Mouse (Mus musculus): ENCODE results near the gene Olfr905. TPM values are rescaled to one million over a fixed set of nuclear protein-coding genes. Genes with fewer than 3 reads are reported as not detected.

Olfr905 gene
- total RNA-seq (2023): 0.14 TPM in 1 of 2 replicates, not detected in the other

DNA sequence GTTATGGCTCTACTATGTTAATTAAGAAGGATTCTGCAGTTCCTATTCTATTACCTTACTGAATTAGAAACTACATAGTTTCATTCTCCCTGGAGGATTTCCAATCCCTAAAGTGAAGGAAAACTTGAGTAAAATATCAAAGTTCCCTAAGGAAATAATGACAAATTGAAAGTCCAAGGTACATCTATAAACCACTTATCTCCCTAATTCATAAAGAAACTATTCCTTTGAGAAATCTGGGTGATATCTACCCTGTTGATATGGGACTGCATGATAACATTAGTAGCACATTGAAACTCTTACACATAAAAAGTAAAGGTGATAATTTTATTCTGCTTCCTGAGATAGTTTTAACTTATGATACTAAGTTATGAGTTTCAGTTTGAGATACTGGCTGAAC, at the start of gene Olfr905:
TSS of gene Olfr905 (plus strand) at position 301 of the 400 bp plus-strand sequence.

DNA sequence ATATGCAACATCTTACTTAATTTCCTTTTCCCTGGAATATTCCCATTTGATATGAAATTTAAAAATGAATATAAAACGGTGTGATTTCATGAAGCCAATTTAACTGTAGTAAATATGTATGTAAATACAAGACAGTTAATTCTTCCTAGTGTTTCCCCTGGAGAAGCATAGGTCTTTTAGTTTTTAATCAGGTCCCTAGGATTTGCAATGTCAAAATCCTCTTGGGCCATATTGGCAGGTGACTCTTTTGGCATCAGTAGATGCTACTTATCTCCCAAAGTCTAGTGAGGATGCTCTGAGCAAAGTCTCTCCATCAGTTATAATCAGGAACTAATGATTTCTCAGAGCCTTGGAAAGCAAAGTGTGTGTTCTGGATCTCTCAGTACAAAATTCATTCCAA, 41.8 kb upstream of the Olfr905 start, which contains the start of gene Olfr901:
TSS of gene Olfr901 (plus strand) at position 301 of the 400 bp plus-strand sequence.

DNA sequence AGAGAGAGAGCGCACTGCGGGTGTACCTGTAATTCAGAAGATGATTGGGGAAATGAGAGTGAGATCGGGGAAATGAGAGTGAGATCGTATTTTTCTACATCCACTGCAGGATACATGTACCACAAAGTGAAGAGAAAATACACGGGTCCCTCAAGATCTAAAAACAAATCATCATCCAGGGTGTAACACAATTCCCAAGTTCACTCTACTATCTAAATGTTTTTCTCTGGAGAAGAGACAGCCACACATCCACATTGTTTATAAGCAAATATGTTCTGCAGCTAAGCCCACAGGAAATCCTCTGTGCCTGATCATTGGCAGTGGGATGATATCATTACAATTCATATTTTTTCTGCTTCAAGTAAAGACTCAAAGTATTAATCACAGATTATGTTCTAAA, 23.6 kb upstream of the Olfr905 start, which contains the start of gene Olfr902:
TSS of gene Olfr902 (plus strand) at position 301 of the 400 bp plus-strand sequence.

DNA sequence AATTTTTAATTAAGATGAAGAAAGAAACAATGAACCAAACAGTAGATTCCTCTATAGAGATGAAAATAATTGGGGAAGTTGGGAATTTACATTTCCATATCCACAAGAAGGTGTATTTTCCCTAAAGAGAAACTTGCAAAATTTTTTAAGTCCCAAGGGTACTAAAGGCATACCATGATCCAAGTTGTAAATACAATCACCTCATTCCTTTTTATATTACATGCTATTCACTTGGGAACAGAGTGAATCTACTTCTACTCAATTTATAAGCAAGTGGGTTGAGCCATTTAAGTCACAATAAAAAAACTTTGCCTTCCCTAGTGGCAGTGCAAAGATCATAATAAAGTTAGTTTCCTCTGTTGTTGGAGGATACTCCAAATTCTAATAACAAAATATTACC, 8.1 kb upstream of the Olfr905 start, which contains the start of gene Olfr904:
TSS of gene Olfr904 (plus strand) at position 301 of the 400 bp plus-strand sequence.

DNA sequence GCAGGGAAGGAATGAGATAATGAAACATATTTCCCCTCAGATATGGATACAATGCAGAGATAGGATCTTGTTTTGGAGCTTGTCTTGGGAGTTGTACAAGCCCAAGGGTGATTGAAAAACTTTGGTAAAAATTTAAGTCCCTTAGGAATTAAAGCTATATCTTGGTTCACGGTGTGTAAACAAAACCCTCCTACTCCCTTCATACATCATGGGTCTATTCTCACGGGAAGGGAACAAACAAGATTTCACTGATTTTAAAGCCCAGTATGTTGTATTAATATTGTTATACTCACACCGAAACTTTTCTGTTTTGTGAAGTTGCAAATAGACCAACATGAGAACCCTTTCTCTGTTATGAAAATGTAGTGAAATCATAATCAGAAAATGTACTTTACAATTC, 15.9 kb downstream of the Olfr905 start, which contains the start of gene Olfr906:
TSS of gene Olfr906 (plus strand) at position 301 of the 400 bp plus-strand sequence.

DNA sequence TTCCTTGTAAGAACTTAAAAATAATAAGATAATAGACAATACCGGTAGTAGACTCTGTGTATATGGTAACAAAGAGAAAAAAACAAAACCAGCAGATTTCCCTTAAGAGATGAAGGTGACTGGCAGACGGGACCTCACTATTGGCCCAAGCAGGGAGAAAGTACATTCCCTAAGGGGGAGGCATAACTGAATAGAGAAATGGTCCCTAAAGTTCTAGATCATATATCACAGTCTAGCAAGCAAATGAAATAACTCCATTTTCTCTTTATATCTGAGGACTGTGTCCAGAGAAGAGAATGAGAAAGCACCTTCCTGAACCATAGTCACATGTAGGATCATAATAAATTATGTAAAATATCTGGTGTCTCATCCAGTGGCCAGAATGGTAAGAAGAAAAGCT, 24.6 kb downstream of the Olfr905 start, which contains the start of gene Olfr907:
TSS of gene Olfr907 (plus strand) at position 301 of the 400 bp plus-strand sequence.

DNA sequence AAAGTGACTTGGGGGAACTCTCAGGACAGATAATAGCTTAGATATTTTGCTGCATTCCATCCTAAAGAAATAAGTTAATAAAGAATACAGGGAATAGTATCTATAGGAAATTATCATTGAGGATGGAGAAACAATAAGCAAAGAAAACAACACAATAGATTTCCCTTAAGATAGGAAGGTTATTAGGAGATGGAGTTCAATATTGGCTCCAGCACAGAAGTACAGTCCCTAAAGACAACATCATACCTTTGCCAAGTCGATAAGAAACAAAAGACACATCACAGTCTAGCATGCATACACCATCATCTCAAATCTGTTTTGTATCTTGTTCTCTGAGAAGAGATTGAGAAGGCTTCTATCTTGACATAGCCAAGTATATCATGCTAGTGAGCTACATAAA, 50.4 kb downstream of the Olfr905 start, which contains the start of gene Olfr911-ps1:
TSS of gene Olfr911-ps1 (plus strand) at position 301 of the 400 bp plus-strand sequence.

Other genes with a start within 250 kb of the Olfr905 start
- not detected in 2 replicates for gene Olfr143, start 218.3 kb upstream of the Olfr905 start, total RNA-seq (2023)
- not detected in 2 replicates for gene Olfr895, start 203.3 kb upstream of the Olfr905 start, total RNA-seq (2023)
- not detected in 2 replicates for gene Olfr896-ps1, start 180.0 kb upstream of the Olfr905 start, total RNA-seq (2023)
- gene Olfr25, start 142.0 kb upstream of the Olfr905 start, total RNA-seq (2023): not detected in 2 replicates
- gene Olfr898, start 122.7 kb upstream of the Olfr905 start, total RNA-seq (2023): not detected in 2 replicates
- not detected in 2 replicates for gene Olfr250, start 104.2 kb upstream of the Olfr905 start, total RNA-seq (2023)
- gene Olfr251, start 94.0 kb upstream of the Olfr905 start, total RNA-seq (2023): not detected in 2 replicates
- gene Olfr147, start 69.4 kb upstream of the Olfr905 start, total RNA-seq (2023): not detected in 2 replicates
- not detected in 2 replicates for gene Olfr901, start 41.7 kb upstream of the Olfr905 start, total RNA-seq (2023)
- gene Olfr902, start 23.5 kb upstream of the Olfr905 start, total RNA-seq (2023): not detected in 2 replicates
- not detected in 2 replicates for gene Olfr904, start 8.0 kb upstream of the Olfr905 start, total RNA-seq (2023)
- not detected in 2 replicates for gene Olfr906, start 16.0 kb downstream of the Olfr905 start, total RNA-seq (2023)
- gene Olfr907, start 24.7 kb downstream of the Olfr905 start, total RNA-seq (2023): not detected in 2 replicates
- gene Olfr911-ps1, start 50.5 kb downstream of the Olfr905 start, total RNA-seq (2023): not detected in 2 replicates
- gene Olfr910, start 66.7 kb downstream of the Olfr905 start, total RNA-seq (2023): not detected in 2 replicates
- not detected in 2 replicates for gene Olfr912, start 109.1 kb downstream of the Olfr905 start, total RNA-seq (2023)
- gene Olfr913, start 121.7 kb downstream of the Olfr905 start, total RNA-seq (2023): not detected in 2 replicates
- not detected in 2 replicates for gene Olfr914, start 134.0 kb downstream of the Olfr905 start, total RNA-seq (2023)
- gene Olfr916, start 188.8 kb downstream of the Olfr905 start, total RNA-seq (2023): not detected in 2 replicates
- not detected in 2 replicates for gene Olfr917, start 194.7 kb downstream of the Olfr905 start, total RNA-seq (2023)
- not detected in 2 replicates for gene Olfr918, start 203.5 kb downstream of the Olfr905 start, total RNA-seq (2023)
- gene Olfr919, start 232.6 kb downstream of the Olfr905 start, total RNA-seq (2023): not detected in 2 replicates
- gene Vwa5a, start 247.2 kb downstream of the Olfr905 start, total RNA-seq (2023): 24.1 and 27.6 TPM in 2 replicates

Data from neutrophil, adult 65 days (primary cell).